Mouse (Mus musculus) right cerebral cortex, postnatal 4 days (tissue): ENCODE measurements around the gene Fam13a.
A peak's percentile ranks its signal among the peaks of the same experiment; 100 is the strongest.

Experiments used
- DNase-seq: peaks from one replicate; pipeline ENCODE4 v3.0.0-alpha.2; 2022

Gene Fam13a

GRCm38 (mm10) chr6:58932515-58933188 lies 91.7 kb downstream of the Fam13a start:
- DNase-seq = no peak

GRCm38 (mm10) chr6:58931149-58931548 lies 93.2 kb downstream of the Fam13a start:
- no peak for DNase-seq

GRCm38 (mm10) chr6:58929911-58930431 lies 94.4 kb downstream of the Fam13a start:
- DNase-seq = peak; percentile 58

- no peak for DNase-seq
These were observed 96.5 kb downstream of the Fam13a start for GRCm38 (mm10) chr6:58927881-58928280.

- no peak for DNase-seq
These were observed 101.8 kb downstream of the Fam13a start for GRCm38 (mm10) chr6:58922511-58922910.

- no peak for DNase-seq
These were observed 102.7 kb downstream of the Fam13a start for GRCm38 (mm10) chr6:58921623-58922022.

GRCm38 (mm10) chr6:58920735-58921134 lies 103.6 kb downstream of the Fam13a start:
- no peak for DNase-seq

GRCm38 (mm10) chr6:58916498-58916897 lies 107.9 kb downstream of the Fam13a start:
- DNase-seq = no peak

- DNase-seq = no peak
These were observed 110.4 kb downstream of the Fam13a start for GRCm38 (mm10) chr6:58913971-58914370.

GRCm38 (mm10) chr6:58913551-58913950 lies 110.8 kb downstream of the Fam13a start:
- DNase-seq = no peak

GRCm38 (mm10) chr6:58912842-58913241 lies 111.5 kb downstream of the Fam13a start:
- DNase-seq = no peak

GRCm38 (mm10) chr6:58907791-58908190 lies 116.6 kb downstream of the Fam13a start:
- no peak for DNase-seq

GRCm38 (mm10) chr6:58907336-58907735 lies 117.0 kb downstream of the Fam13a start:
- no peak for DNase-seq

- peak; percentile 65 for DNase-seq
These were observed 117.5 kb downstream of the Fam13a start, which contains the start of gene Nap1l5 for GRCm38 (mm10) chr6:58906852-58907261. Gene Nap1l5, minus strand, starts transcription at chr6:58907076.

- no peak for DNase-seq
These were observed 119.8 kb downstream of the Fam13a start for GRCm38 (mm10) chr6:58904551-58904950.

- peak; percentile 38 for DNase-seq
These were observed 121.2 kb downstream of the Fam13a start for GRCm38 (mm10) chr6:58903171-58903570.

GRCm38 (mm10) chr6:58900536-58900935 lies 123.8 kb downstream of the Fam13a start:
- DNase-seq = no peak

- no peak for DNase-seq
These were observed 125.3 kb downstream of the Fam13a start for GRCm38 (mm10) chr6:58899076-58899475.

- no peak for DNase-seq
These were observed 127.7 kb downstream of the Fam13a start for GRCm38 (mm10) chr6:58896648-58897047.

GRCm38 (mm10) chr6:58894994-58895393 lies 129.4 kb downstream of the Fam13a start:
- DNase-seq = no peak

- DNase-seq = no peak
These were observed 131.0 kb downstream of the Fam13a start for GRCm38 (mm10) chr6:58893307-58893706.

GRCm38 (mm10) chr6:58889917-58890316 lies 134.4 kb downstream of the Fam13a start:
- no peak for DNase-seq

- DNase-seq = no peak
These were observed 142.1 kb downstream of the Fam13a start for GRCm38 (mm10) chr6:58882271-58882670.
